In genomic region chr6:49099086-49099485, GRCm38 (mm10) we compare ENCODE assay signal across 23 mouse cellular contexts.
"Had no signal": no experiment of that assay in that cellular context is flagged by ENCODE, and none has a peak within 500 bp of the region (broad histone marks: within the 10 kb centered on the region; RNA-seq: fewer than 3 reads in every experiment).

No protein-coding gene starts in this region.

- DNase-seq: kidney, adult 9 months; kidney, postnatal 25 days; layer of hippocampus, adult 9-11 months; liver; lung, adult 18-20 months; lung, postnatal 10 days; lung, postnatal 36 days; right cerebral cortex, postnatal 14 days; right cerebral cortex, postnatal 4 days; thymus, adult 2 months; thymus, postnatal 14 days; thymus, postnatal 4 days had no signal

- H3K4me1 ChIP-seq: limb, embryonic 10.5 days; midbrain, embryonic 10.5 days had no signal

- H3K9ac ChIP-seq: limb, embryonic 13.5 days; liver, embryonic 12.5 days; liver, embryonic 15.5 days; lung, embryonic 15.5 days; midbrain, embryonic 13.5 days had no signal

- H3K4me3 ChIP-seq: layer of hippocampus, adult 2 months; limb, embryonic 10.5 days; limb, embryonic 13.5 days; liver, embryonic 12.5 days; liver, embryonic 15.5 days; lung, embryonic 15.5 days; megakaryocyte, embryonic 14.5 days; midbrain, embryonic 10.5 days; midbrain, embryonic 13.5 days had no signal

- H3K27ac ChIP-seq: kidney, postnatal 0 days; layer of hippocampus, adult 2 months; limb, embryonic 10.5 days; limb, embryonic 13.5 days; liver, embryonic 12.5 days; liver, embryonic 15.5 days; midbrain, embryonic 10.5 days; midbrain, embryonic 13.5 days; stomach, postnatal 0 days had no signal

- H3K9me3 ChIP-seq: limb, embryonic 10.5 days; limb, embryonic 13.5 days; liver, embryonic 12.5 days; liver, embryonic 15.5 days; lung, embryonic 15.5 days; megakaryocyte, embryonic 14.5 days; midbrain, embryonic 10.5 days; midbrain, embryonic 13.5 days had no signal

- H3K27me3 ChIP-seq: limb, embryonic 13.5 days; liver, embryonic 12.5 days; liver, embryonic 15.5 days; lung, embryonic 15.5 days; megakaryocyte, embryonic 14.5 days; midbrain, embryonic 13.5 days had no signal
